Mouse (Mus musculus): Measurements from ENCODE around the gene Chchd10. TPM values are rescaled to one million over a fixed set of nuclear protein-coding genes. Genes with fewer than 3 reads are reported as not detected.

The Chchd10 gene
- polyA plus RNA-seq, 2 experiments, result 11.7 to 24.8 TPM

DNA sequence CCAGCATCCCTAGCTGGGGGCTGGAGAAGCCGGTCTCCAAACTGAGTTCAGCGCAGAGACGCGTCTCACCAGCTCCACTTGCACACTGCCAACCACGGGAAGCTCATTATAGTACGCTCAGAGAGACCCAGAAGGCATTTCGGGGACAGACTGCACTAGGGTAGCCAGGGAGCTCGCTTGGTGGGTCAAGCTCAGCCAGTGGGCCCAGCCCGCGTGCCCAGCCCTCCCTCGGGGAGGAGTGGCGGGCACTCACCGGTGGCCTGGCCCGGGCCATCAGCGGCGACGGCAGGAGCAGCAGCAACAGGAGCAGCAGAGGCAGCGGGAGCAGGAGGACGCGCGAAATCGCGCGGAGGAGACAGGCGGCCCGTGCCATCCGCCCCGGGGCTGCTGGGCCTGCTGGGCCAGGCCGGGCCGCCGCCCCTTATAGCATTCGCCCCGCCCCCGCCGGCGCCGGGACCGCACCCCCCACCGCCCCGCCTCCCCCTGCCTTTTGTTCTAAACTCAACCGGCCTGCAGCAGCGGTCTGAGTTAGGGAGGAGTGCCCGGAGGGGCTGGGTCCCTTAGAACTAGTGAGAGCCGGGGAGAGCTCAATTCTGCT is 750 bp upstream of the Chchd10 start:
- Histone ChIP-seq H3K9ac (ENCODE audit: low read depth, low read length, severe bottlenecking) (peak overlapping the region; percentile 94), H3K4me3 (replicated peaks; ENCODE audit: low read length) (peak overlapping the region; percentile 74), H3K9me3 (ENCODE audit: control insufficient read depth, low read length) (no peaks in the 10 kb centered on the region), H3K27me3 (ENCODE audit: control insufficient read depth, insufficient read depth, low read length) (peaks cover 15% of the 10 kb centered on the region), H3K36me3 (ENCODE audit: control insufficient read depth, insufficient read depth, low read length) (peaks cover 13% of the 10 kb centered on the region), H3K4me1 (ENCODE audit: control insufficient read depth, insufficient read depth, low read length) (peaks cover 36% of the 10 kb centered on the region), H3K27ac (replicated peaks; ENCODE audit: low read depth, low read length) (peak overlapping the region; percentile 79), H3K4me2 (replicated peaks; ENCODE audit: low read depth, low read length, severe bottlenecking) (peak overlapping the region; percentile 91)
- WGBS, result under 1% methylated on average over 17 of the region's 44 CpGs
- DNase-seq (ENCODE audit: low spot score) (peak; percentile 73), ATAC-seq (ENCODE audit: low FRiP score, low read depth) (peak; percentile 81)
- TF ChIP-seq POLR2A (IDR thresholded peaks at IDR 0.05; ENCODE audit: borderline replicate concordance, extremely low read depth, insufficient read depth, insufficient read length), result peak; percentile 83; the same call in 1 of the 2 replicates

DNA sequence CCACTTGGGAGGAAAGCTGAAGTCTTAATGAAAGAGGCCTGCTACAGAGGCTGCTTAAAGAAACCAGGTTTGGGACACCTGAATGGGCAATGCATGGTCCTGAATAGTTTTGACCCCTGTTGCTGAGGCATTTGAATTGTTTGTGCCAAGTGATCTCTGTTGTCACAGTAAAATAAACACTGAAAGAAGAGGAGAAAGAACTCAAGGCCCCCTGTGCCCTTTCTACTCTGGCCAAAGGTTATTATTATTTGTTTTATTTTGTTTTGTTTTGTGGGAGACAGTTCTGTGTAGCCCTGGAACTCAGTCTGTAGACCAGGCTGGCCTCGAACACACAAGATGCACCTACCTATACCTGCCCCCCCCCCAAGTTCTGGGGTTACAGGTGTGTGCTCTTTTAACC is 2.1 kb downstream of the Chchd10 start:
- H3K9me3 ChIP-seq (ENCODE audit: control insufficient read depth, low read length), result no peaks in the 10 kb centered on the region
- TF ChIP-seq POLR2A (IDR thresholded peaks at IDR 0.05; ENCODE audit: borderline replicate concordance, extremely low read depth, insufficient read depth, insufficient read length), result no peak
- DNase-seq (ENCODE audit: low spot score), result no peak
- 95% methylated on average over 1 of the region's 1 CpGs for WGBS
- H3K27ac ChIP-seq (replicated peaks; ENCODE audit: low read depth, low read length), result no peak overlapping the region
- no peak overlapping the region for H3K9ac ChIP-seq (ENCODE audit: low read depth, low read length, severe bottlenecking)
- ATAC-seq (ENCODE audit: low FRiP score, low read depth), result no peak
- H3K4me2 ChIP-seq (replicated peaks; ENCODE audit: low read depth, low read length, severe bottlenecking), result peak overlapping the region; percentile 87; the same call in 1 of the 2 replicates
- peaks cover 31% of the 10 kb centered on the region for H3K4me1 ChIP-seq (ENCODE audit: control insufficient read depth, insufficient read depth, low read length)
- H3K27me3 ChIP-seq (ENCODE audit: control insufficient read depth, insufficient read depth, low read length), result peaks cover 21% of the 10 kb centered on the region
- no peaks in the 10 kb centered on the region for H3K36me3 ChIP-seq (ENCODE audit: control insufficient read depth, insufficient read depth, low read length)
- peak overlapping the region; percentile 48 for H3K4me3 ChIP-seq (replicated peaks; ENCODE audit: low read length)

GRCm38 (mm10) chr10:75935680-75936541 is 3.0 kb downstream of the Chchd10 start, which contains the start of gene Mmp11:
Gene Mmp11, minus strand, starts transcription at chr10:75936496.
- Histone ChIP-seq H3K27ac (replicated peaks; ENCODE audit: low read depth, low read length) (no peak within 1 kb of the TSS), H3K9me3 (ENCODE audit: control insufficient read depth, low read length) (no peaks in the 10 kb centered on the region), H3K4me1 (ENCODE audit: control insufficient read depth, insufficient read depth, low read length) (peaks cover 22% of the 10 kb centered on the region), H3K4me2 (replicated peaks; ENCODE audit: low read depth, low read length, severe bottlenecking) (peak within 1 kb of the TSS; percentile 87), H3K27me3 (ENCODE audit: control insufficient read depth, insufficient read depth, low read length) (peaks cover 21% of the 10 kb centered on the region), H3K9ac (ENCODE audit: low read depth, low read length, severe bottlenecking) (peak within 1 kb of the TSS; percentile 34), H3K4me3 (replicated peaks; ENCODE audit: low read length) (peak within 1 kb of the TSS; percentile 48), H3K36me3 (ENCODE audit: control insufficient read depth, insufficient read depth, low read length) (no peaks in the 10 kb centered on the region)
- no peak for TF ChIP-seq POLR2A (IDR thresholded peaks at IDR 0.05; ENCODE audit: borderline replicate concordance, extremely low read depth, insufficient read depth, insufficient read length)
- peak; percentile 75 for DNase-seq (ENCODE audit: low spot score)
- 2% methylated on average over 47 of the region's 51 CpGs for WGBS
- ATAC-seq (ENCODE audit: low FRiP score, low read depth), result peak; percentile 20; the same call in 1 of the 2 replicates

GRCm38 (mm10) chr10:75936909-75937667 is 4.2 kb downstream of the Chchd10 start:
- 42% methylated on average over 18 of the region's 18 CpGs for WGBS
- TF ChIP-seq POLR2A (IDR thresholded peaks at IDR 0.05; ENCODE audit: borderline replicate concordance, extremely low read depth, insufficient read depth, insufficient read length), result no peak
- no peak for ATAC-seq (ENCODE audit: low FRiP score, low read depth)
- no peak overlapping the region for H3K4me3 ChIP-seq (replicated peaks; ENCODE audit: low read length)
- no peak overlapping the region for H3K27ac ChIP-seq (replicated peaks; ENCODE audit: low read depth, low read length)
- H3K4me2 ChIP-seq (replicated peaks; ENCODE audit: low read depth, low read length, severe bottlenecking), result no peak overlapping the region
- H3K9ac ChIP-seq (ENCODE audit: low read depth, low read length, severe bottlenecking), result no peak overlapping the region
- H3K27me3 ChIP-seq (ENCODE audit: control insufficient read depth, insufficient read depth, low read length), result peaks cover 21% of the 10 kb centered on the region
- H3K4me1 ChIP-seq (ENCODE audit: control insufficient read depth, insufficient read depth, low read length), result peaks cover 11% of the 10 kb centered on the region
- DNase-seq (ENCODE audit: low spot score), result no peak
- H3K36me3 ChIP-seq (ENCODE audit: control insufficient read depth, insufficient read depth, low read length), result no peaks in the 10 kb centered on the region
- no peaks in the 10 kb centered on the region for H3K9me3 ChIP-seq (ENCODE audit: control insufficient read depth, low read length)
